Mouse (Mus musculus): Measurements from ENCODE around the gene Anxa4.

The Anxa4 gene

GRCm38 (mm10) chr6:86816586-86816985, 23.2 kb upstream of the Anxa4 start:
- DNase-seq (ENCODE audit: low read depth, low spot score), result peak; percentile 49
- H3K27me3 ChIP-seq (ENCODE audit: control insufficient read depth, insufficient read depth, low read length, poor library complexity, severe bottlenecking), result no peaks in the 10 kb centered on the region
- H3K36me3 ChIP-seq (ENCODE audit: control insufficient read depth, insufficient read depth, low read length, poor library complexity, severe bottlenecking), result no peaks in the 10 kb centered on the region

DNA sequence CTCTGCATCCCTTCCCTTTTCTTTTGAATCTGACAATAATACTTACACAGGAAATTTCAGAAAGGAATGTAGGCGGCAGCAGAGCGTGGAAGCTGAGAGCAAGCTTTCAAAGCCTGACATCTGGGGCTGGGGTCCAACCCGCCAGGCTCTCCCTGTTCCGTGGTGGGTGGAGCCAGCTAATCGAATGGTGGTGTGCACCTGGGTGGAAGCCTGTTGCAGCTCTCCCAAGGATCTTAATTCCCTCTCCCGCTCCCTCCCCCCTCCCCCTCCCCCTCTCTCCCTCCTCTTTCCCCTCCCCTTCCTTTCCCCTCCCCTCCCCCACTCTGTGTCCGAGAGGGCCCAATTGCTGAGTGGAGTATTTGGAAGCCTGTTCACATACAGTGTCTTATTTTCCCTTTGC, 22.1 kb upstream of the Anxa4 start:
- no peaks in the 10 kb centered on the region for H3K27me3 ChIP-seq (ENCODE audit: control insufficient read depth, insufficient read depth, low read length, poor library complexity, severe bottlenecking)
- H3K36me3 ChIP-seq (ENCODE audit: control insufficient read depth, insufficient read depth, low read length, poor library complexity, severe bottlenecking), result no peaks in the 10 kb centered on the region
- DNase-seq (ENCODE audit: low read depth, low spot score), result no peak

- no peak for DNase-seq (ENCODE audit: low read depth, low spot score)
Observed at GRCm38 (mm10) chr6:86814926-86815325, 21.5 kb upstream of the Anxa4 start.

GRCm38 (mm10) chr6:86813341-86813740, 20.0 kb upstream of the Anxa4 start:
- DNase-seq (ENCODE audit: low read depth, low spot score), result peak; percentile 74

More at GRCm38 (mm10) chr6:86814926-86815325, 21.5 kb upstream of the Anxa4 start:
- Histone ChIP-seq H3K27me3 (ENCODE audit: control insufficient read depth, insufficient read depth, low read length, poor library complexity, severe bottlenecking) (no peaks in the 10 kb centered on the region), H3K36me3 (ENCODE audit: control insufficient read depth, insufficient read depth, low read length, poor library complexity, severe bottlenecking) (no peaks in the 10 kb centered on the region)

GRCm38 (mm10) chr6:86812919-86813318, 19.5 kb upstream of the Anxa4 start:
- Histone ChIP-seq H3K27me3 (ENCODE audit: control insufficient read depth, insufficient read depth, low read length, poor library complexity, severe bottlenecking) (no peaks in the 10 kb centered on the region), H3K36me3 (ENCODE audit: control insufficient read depth, insufficient read depth, low read length, poor library complexity, severe bottlenecking) (no peaks in the 10 kb centered on the region)
- DNase-seq (ENCODE audit: low read depth, low spot score), result no peak

More at GRCm38 (mm10) chr6:86813341-86813740, 20.0 kb upstream of the Anxa4 start:
- Histone ChIP-seq H3K27me3 (ENCODE audit: control insufficient read depth, insufficient read depth, low read length, poor library complexity, severe bottlenecking) (no peaks in the 10 kb centered on the region), H3K36me3 (ENCODE audit: control insufficient read depth, insufficient read depth, low read length, poor library complexity, severe bottlenecking) (no peaks in the 10 kb centered on the region)

DNA sequence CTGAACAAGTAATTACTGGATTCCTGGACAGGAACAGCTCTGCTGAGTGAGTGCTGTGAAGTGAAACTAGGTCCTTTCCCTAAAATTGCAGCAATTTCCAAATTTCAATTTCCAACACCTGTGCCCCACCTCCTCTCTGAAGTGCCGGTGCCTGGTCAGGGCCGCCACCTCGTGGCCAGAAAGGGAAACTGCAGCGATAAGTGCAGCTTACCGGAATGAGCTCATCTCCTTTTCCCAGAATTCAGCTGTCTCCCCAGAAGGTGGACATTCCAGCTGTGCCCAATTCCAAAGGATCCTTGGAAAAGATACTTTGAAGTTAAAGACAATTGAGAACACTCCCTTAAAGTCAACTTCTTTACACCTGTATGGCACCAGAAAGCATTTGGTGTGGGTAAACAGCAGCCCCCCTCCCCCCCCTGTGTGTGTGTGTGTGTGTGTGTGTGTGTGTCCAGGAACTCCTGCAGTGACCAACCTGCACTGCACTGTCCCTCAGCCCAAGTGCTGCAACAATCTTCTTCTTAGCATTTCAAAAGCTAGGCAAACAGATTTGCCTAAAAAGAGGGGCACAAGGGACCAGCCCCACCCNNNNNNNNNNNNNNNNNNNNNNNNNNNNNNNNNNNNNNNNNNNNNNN, 13.2 kb upstream of the Anxa4 start:
- H3K27me3 ChIP-seq (ENCODE audit: control insufficient read depth, insufficient read depth, low read length, poor library complexity, severe bottlenecking), result no peaks in the 10 kb centered on the region
- peak; percentile 75 for DNase-seq (ENCODE audit: low read depth, low spot score)
- no peaks in the 10 kb centered on the region for H3K36me3 ChIP-seq (ENCODE audit: control insufficient read depth, insufficient read depth, low read length, poor library complexity, severe bottlenecking)

DNA sequence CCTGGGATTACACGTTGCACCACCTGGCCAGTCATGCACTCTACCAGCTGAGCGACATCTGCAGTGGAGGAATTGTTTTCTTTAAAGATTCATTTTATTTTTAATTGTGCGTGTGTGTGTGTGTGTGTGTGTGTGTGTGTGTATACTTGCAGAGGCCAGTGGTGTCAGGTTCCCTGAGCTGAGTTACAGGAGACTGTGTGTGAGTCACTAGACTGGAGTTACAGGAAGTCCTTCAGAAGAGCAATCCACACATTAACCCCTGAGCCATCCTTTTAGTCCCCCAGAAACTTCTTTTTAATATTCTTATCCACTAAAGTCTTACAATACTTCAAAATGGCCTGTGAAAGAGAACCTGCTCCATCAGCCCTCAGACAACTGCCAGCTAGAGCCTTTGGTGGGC, 11.3 kb upstream of the Anxa4 start:
- H3K27me3 ChIP-seq (ENCODE audit: control insufficient read depth, insufficient read depth, low read length, poor library complexity, severe bottlenecking), result no peaks in the 10 kb centered on the region
- no peak for DNase-seq (ENCODE audit: low read depth, low spot score)
- H3K36me3 ChIP-seq (ENCODE audit: control insufficient read depth, insufficient read depth, low read length, poor library complexity, severe bottlenecking), result no peaks in the 10 kb centered on the region

DNA sequence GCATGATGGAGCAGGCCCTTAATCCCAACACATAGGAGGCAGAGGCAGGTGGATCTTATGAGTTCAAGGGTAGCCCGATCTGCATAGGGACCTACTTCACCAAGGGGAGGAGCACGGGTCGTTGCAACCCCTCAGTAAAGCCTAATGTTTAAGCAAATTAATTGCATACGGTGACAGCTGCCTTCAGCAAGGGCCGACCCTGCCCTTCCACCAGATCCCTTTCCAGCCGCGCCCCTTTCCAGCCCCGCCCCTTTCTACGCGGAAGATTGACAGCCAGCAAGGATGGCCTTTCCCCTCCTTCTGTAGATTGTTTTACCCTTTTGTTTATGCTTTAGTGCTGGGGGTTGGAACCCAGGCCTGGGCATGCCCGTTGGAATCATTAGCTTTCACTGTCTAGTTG, 8.0 kb upstream of the Anxa4 start:
- no peak for DNase-seq (ENCODE audit: low read depth, low spot score)
- no peaks in the 10 kb centered on the region for H3K36me3 ChIP-seq (ENCODE audit: control insufficient read depth, insufficient read depth, low read length, poor library complexity, severe bottlenecking)

DNA sequence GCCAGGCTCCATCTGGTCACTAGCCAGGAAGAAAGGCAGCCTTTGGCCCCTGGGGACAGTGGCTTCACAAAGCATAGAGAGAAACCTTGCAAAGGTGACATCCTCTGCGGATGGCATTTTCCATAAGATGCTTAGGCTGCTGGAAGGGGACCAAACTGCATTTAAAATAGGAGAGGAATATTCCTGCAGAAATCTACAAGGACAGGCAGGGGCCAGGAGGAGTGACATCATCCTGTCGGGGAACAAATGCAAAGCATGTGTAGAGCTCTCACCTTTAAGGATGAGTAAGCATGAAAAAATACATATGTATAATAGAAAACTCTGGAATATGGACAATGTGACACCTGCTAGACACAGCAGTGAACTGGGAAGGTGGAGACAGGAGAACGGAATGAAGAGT, 7.1 kb upstream of the Anxa4 start:
- Histone ChIP-seq H3K27me3 (ENCODE audit: control insufficient read depth, insufficient read depth, low read length, poor library complexity, severe bottlenecking) (no peaks in the 10 kb centered on the region), H3K36me3 (ENCODE audit: control insufficient read depth, insufficient read depth, low read length, poor library complexity, severe bottlenecking) (no peaks in the 10 kb centered on the region)
- no peak for DNase-seq (ENCODE audit: low read depth, low spot score)

More for the DNA sequence above, 8.0 kb upstream of the Anxa4 start:
- no peaks in the 10 kb centered on the region for H3K27me3 ChIP-seq (ENCODE audit: control insufficient read depth, insufficient read depth, low read length, poor library complexity, severe bottlenecking)

DNA sequence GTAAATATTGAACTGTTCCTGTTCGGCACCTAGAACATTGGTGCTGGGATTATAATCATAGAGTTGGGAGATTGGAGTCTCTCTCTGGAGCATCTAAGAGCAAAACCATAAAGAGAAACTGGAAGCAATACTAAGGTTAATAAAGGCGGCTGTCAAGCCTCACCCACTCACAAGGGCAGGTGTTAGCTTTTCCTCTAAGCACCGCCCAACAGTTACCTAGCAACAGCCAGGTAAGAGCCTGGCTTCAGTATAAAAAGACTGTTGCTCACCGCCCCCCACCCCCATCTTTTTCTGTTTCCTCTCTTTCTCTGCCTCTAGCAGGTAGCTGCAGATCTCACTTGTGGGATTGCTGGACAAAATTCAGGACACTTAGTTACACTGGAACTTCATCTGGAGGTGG, 4.1 kb upstream of the Anxa4 start:
- no peak for DNase-seq (ENCODE audit: low read depth, low spot score)
- Histone ChIP-seq H3K27me3 (ENCODE audit: control insufficient read depth, insufficient read depth, low read length, poor library complexity, severe bottlenecking) (no peaks in the 10 kb centered on the region), H3K36me3 (ENCODE audit: control insufficient read depth, insufficient read depth, low read length, poor library complexity, severe bottlenecking) (no peaks in the 10 kb centered on the region)

DNA sequence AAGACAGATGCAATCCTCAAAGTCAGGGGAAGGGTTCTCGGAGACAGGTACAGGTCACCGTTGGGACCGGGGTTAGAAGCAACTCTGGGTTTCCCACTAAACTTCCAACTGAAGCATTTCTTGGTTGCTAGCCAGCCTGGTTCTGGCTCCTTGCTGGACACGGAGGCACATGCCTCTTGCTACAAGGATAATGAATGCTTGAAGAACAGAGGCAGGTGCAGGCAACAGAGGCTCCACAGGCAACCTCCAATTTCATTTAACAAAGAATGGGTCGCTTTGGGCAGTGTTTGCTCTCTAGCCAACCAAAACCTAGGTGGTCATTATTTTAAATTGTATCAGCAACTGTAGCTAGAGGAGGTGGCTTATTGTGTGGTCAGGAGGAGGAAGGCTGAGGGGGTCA, 573 bp upstream of the Anxa4 start:
- Histone ChIP-seq H3K36me3 (ENCODE audit: control insufficient read depth, insufficient read depth, low read length, poor library complexity, severe bottlenecking) (no peaks in the 10 kb centered on the region), H3K27me3 (ENCODE audit: control insufficient read depth, insufficient read depth, low read length, poor library complexity, severe bottlenecking) (no peaks in the 10 kb centered on the region)
- no peak for DNase-seq (ENCODE audit: low read depth, low spot score)

GRCm38 (mm10) chr6:86790351-86790943, 2.9 kb downstream of the Anxa4 start:
- no peaks in the 10 kb centered on the region for H3K27me3 ChIP-seq (ENCODE audit: control insufficient read depth, insufficient read depth, low read length, poor library complexity, severe bottlenecking)
- no peak for DNase-seq (ENCODE audit: low read depth, low spot score)
- no peaks in the 10 kb centered on the region for H3K36me3 ChIP-seq (ENCODE audit: control insufficient read depth, insufficient read depth, low read length, poor library complexity, severe bottlenecking)

- no peaks in the 10 kb centered on the region for H3K36me3 ChIP-seq (ENCODE audit: control insufficient read depth, insufficient read depth, low read length, poor library complexity, severe bottlenecking)
- DNase-seq (ENCODE audit: low read depth, low spot score), result no peak
- H3K27me3 ChIP-seq (ENCODE audit: control insufficient read depth, insufficient read depth, low read length, poor library complexity, severe bottlenecking), result no peaks in the 10 kb centered on the region
Observed at GRCm38 (mm10) chr6:86788242-86788641, 5.1 kb downstream of the Anxa4 start.

DNA sequence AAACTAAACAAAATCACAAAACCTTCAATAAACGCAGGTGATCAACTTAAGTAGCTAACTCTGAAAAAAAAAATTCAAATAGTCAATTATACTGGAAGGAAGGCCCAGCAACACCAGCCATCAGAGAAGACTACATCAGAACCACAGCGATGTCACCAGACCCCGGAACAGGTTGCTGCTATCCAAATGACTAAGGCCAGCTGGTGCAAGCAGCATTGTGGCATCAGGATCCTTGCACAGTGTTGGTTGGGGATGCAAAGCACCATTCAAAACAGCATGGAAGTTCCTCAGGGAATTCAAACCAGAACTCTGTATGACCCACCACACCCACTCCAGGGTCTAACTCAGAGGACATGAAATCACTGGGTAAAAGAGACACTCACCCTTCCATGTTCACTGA, 6.8 kb downstream of the Anxa4 start:
- DNase-seq (ENCODE audit: low read depth, low spot score), result no peak
- no peaks in the 10 kb centered on the region for H3K36me3 ChIP-seq (ENCODE audit: control insufficient read depth, insufficient read depth, low read length, poor library complexity, severe bottlenecking)
- H3K27me3 ChIP-seq (ENCODE audit: control insufficient read depth, insufficient read depth, low read length, poor library complexity, severe bottlenecking), result no peaks in the 10 kb centered on the region

DNA sequence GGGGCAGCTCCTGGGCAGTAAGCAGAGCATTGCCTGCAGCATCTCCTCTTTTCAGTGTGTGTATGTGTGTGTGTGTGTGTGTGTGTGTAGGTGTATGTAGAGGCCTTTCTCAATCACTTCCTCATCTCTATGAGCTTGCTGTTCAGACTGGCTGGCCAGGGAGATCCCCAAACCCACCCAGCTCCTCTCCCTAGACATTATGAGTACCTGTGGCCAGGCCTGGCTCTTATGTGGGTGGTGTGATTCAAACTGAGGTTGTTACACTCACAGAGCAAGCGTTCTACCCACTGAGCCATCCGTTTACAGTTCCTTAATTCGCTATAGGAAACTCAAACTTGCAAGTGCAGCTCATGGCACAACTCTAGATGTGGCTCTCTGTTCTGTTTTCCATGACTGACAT, 8.6 kb downstream of the Anxa4 start:
- no peaks in the 10 kb centered on the region for H3K27me3 ChIP-seq (ENCODE audit: control insufficient read depth, insufficient read depth, low read length, poor library complexity, severe bottlenecking)
- DNase-seq (ENCODE audit: low read depth, low spot score), result peak; percentile 81

GRCm38 (mm10) chr6:86782342-86782741, 11.0 kb downstream of the Anxa4 start:
- Histone ChIP-seq H3K36me3 (ENCODE audit: control insufficient read depth, insufficient read depth, low read length, poor library complexity, severe bottlenecking) (no peaks in the 10 kb centered on the region), H3K27me3 (ENCODE audit: control insufficient read depth, insufficient read depth, low read length, poor library complexity, severe bottlenecking) (no peaks in the 10 kb centered on the region)
- DNase-seq (ENCODE audit: low read depth, low spot score), result no peak

More for the DNA sequence above, 8.6 kb downstream of the Anxa4 start:
- H3K36me3 ChIP-seq (ENCODE audit: control insufficient read depth, insufficient read depth, low read length, poor library complexity, severe bottlenecking), result no peaks in the 10 kb centered on the region
